Mouse (Mus musculus) heart, embryonic 16.5 days (tissue): ENCODE data around the gene Lce1a1. TPM values are rescaled to one million over a fixed set of nuclear protein-coding genes. Genes with fewer than 3 reads are reported as not detected.

ENCODE experiments used
- ATAC-seq: fragments of 200-750 bp; cut with Nextera tagmentation; replicated peaks from 2 replicates; pipeline ENCODE4 v1.8.0; 2017; ENCODE audit warnings: moderate number of reproducible peaks; ENCODE audit not compliant: insufficient read depth, low FRiP score; ENCODE audit errors: extremely low read depth
- H3K27ac ChIP-seq: fragments of 300-500 bp; sonication (generic); 2 replicates; pipeline ENCODE4 v1.5.1; 2014; ENCODE audit warnings: mild to moderate bottlenecking, low read length, control low read depth, moderate library complexity
- H3K27me3 ChIP-seq: fragments of 300-500 bp; sonication (generic); 2 replicates; pipeline ENCODE4 v1.6.1; 2014; ENCODE audit warnings: low read length, mixed read lengths; ENCODE audit not compliant: control insufficient read depth, insufficient read depth
- H3K36me3 ChIP-seq: fragments of 300-500 bp; sonication (generic); 2 replicates; pipeline ENCODE4 v1.6.1; 2014; ENCODE audit not compliant: control insufficient read depth, insufficient read depth
- H3K4me1 ChIP-seq: fragments of 300-500 bp; sonication (generic); 2 replicates; pipeline ENCODE4 v1.6.1; 2014; ENCODE audit warnings: low read length, mixed read lengths; ENCODE audit not compliant: control insufficient read depth, insufficient read depth
- H3K4me2 ChIP-seq: fragments of 300-500 bp; sonication (generic); 2 replicates; pipeline ENCODE4 v1.6.1; 2014; ENCODE audit warnings: low read depth, mild to moderate bottlenecking, control low read depth, low read length
- H3K4me3 ChIP-seq: fragments of 300-500 bp; sonication (generic); 2 replicates; pipeline ENCODE4 v1.5.1; 2014; ENCODE audit warnings: mild to moderate bottlenecking, control low read depth, low read length
- H3K9ac ChIP-seq: fragments of 300-500 bp; sonication (generic); 2 replicates; pipeline ENCODE4 v1.6.1; 2014; ENCODE audit warnings: low read length, control low read depth
- H3K9me3 ChIP-seq: fragments of 300-500 bp; sonication (generic); replicated peaks from 2 replicates; pipeline ENCODE4 v1.6.1; 2016; ENCODE audit warnings: low read length; ENCODE audit not compliant: control insufficient read depth
- WGBS: fragments of 180-500 bp; shearing (Covaris S2); extraction: QIAGEN DNeasy Blood & Tissue Kit; methylation state at CpG from one replicate; pipeline ENCODE4 v1.1.7; 2014; 5-methylcytosine and 5-hydroxymethylcytosine counted together
- polyA plus RNA-seq: library from polyadenylated mRNA; unstranded; fragments of >200 nt; fragmentation: Nextera tagmentation; extraction: Ambion mirVana; gene quantifications from 2 replicates; pipeline ENCODE4 v1.2.1, GENCODE M21; 2015

Gene Lce1a1
- polyA plus RNA-seq, 1 experiment from 2014 or later, result not detected

GRCm38 (mm10) chr3:92637745-92638652 is 10.1 kb downstream of the Lce1a1 start:
- H3K4me1 ChIP-seq, result no peaks in the 10 kb centered on the region
- no peak overlapping the region for H3K4me3 ChIP-seq
- H3K36me3 ChIP-seq, result no peaks in the 10 kb centered on the region
- no peak overlapping the region for H3K4me2 ChIP-seq
- no peaks in the 10 kb centered on the region for H3K9me3 ChIP-seq
- 57% methylated on average over 1 of the region's 1 CpGs for WGBS
- no peak overlapping the region for H3K27ac ChIP-seq
- H3K9ac ChIP-seq, result no peak overlapping the region
- ATAC-seq, result no peak
- no peaks in the 10 kb centered on the region for H3K27me3 ChIP-seq

- no peak within 1 kb of the TSS for H3K9ac ChIP-seq
- H3K4me3 ChIP-seq, result no peak within 1 kb of the TSS
- 63% methylated on average over 2 of the region's 2 CpGs for WGBS
- H3K27ac ChIP-seq, result no peak within 1 kb of the TSS
- no peak within 1 kb of the TSS for H3K4me2 ChIP-seq
- no peaks in the 10 kb centered on the region for H3K27me3 ChIP-seq
- H3K36me3 ChIP-seq, result no peaks in the 10 kb centered on the region
- H3K9me3 ChIP-seq, result no peaks in the 10 kb centered on the region
- H3K4me1 ChIP-seq, result no peaks in the 10 kb centered on the region
- ATAC-seq, result no peak
These were observed 26.5 kb downstream of the Lce1a1 start, which contains the start of gene Lce6a for GRCm38 (mm10) chr3:92621560-92621959. Gene Lce6a, minus strand, starts transcription at chr3:92621660.

- WGBS, result 32% methylated on average over 1 of the region's 1 CpGs
- ATAC-seq, result no peak
- Histone ChIP-seq H3K9me3 (no peaks in the 10 kb centered on the region), H3K27ac (no peak overlapping the region), H3K27me3 (no peaks in the 10 kb centered on the region), H3K4me1 (no peaks in the 10 kb centered on the region), H3K4me2 (no peak overlapping the region), H3K4me3 (no peak overlapping the region), H3K36me3 (no peaks in the 10 kb centered on the region), H3K9ac (no peak overlapping the region)
These were observed 38.3 kb downstream of the Lce1a1 start for GRCm38 (mm10) chr3:92609804-92610203.

- H3K4me1 ChIP-seq, result no peaks in the 10 kb centered on the region
- no peaks in the 10 kb centered on the region for H3K27me3 ChIP-seq
- no peaks in the 10 kb centered on the region for H3K9me3 ChIP-seq
- H3K36me3 ChIP-seq, result no peaks in the 10 kb centered on the region
- no peak within 1 kb of the TSS for H3K27ac ChIP-seq
- no peak within 1 kb of the TSS for H3K4me2 ChIP-seq
- H3K9ac ChIP-seq, result no peak within 1 kb of the TSS
- no peak within 1 kb of the TSS for H3K4me3 ChIP-seq
- ATAC-seq, result no peak
These were observed 40.7 kb downstream of the Lce1a1 start, which contains the start of gene 2210017I01Rik for GRCm38 (mm10) chr3:92607392-92607791. Gene 2210017I01Rik, minus strand, starts transcription at chr3:92607492.

GRCm38 (mm10) chr3:92602169-92602568 is 45.9 kb downstream of the Lce1a1 start:
- no peak overlapping the region for H3K4me2 ChIP-seq
- H3K9ac ChIP-seq, result no peak overlapping the region
- ATAC-seq, result no peak
- H3K36me3 ChIP-seq, result no peaks in the 10 kb centered on the region
- H3K4me1 ChIP-seq, result no peaks in the 10 kb centered on the region
- WGBS, result 37% methylated on average over 1 of the region's 1 CpGs
- H3K27ac ChIP-seq, result no peak overlapping the region
- H3K27me3 ChIP-seq, result no peaks in the 10 kb centered on the region
- H3K9me3 ChIP-seq, result no peaks in the 10 kb centered on the region
- H3K4me3 ChIP-seq, result no peak overlapping the region

- no peaks in the 10 kb centered on the region for H3K36me3 ChIP-seq
- no peak overlapping the region for H3K4me3 ChIP-seq
- WGBS, result 50% methylated on average over 1 of the region's 1 CpGs
- no peaks in the 10 kb centered on the region for H3K4me1 ChIP-seq
- no peak for ATAC-seq
- no peak overlapping the region for H3K9ac ChIP-seq
- H3K27ac ChIP-seq, result no peak overlapping the region
- H3K4me2 ChIP-seq, result no peak overlapping the region
- H3K9me3 ChIP-seq, result no peaks in the 10 kb centered on the region
- no peaks in the 10 kb centered on the region for H3K27me3 ChIP-seq
These were observed 47.7 kb downstream of the Lce1a1 start for GRCm38 (mm10) chr3:92600456-92600855.

GRCm38 (mm10) chr3:92599973-92600372 is 48.1 kb downstream of the Lce1a1 start:
- H3K9ac ChIP-seq, result no peak overlapping the region
- H3K4me3 ChIP-seq, result no peak overlapping the region
- ATAC-seq, result no peak
- no peaks in the 10 kb centered on the region for H3K36me3 ChIP-seq
- no peak overlapping the region for H3K27ac ChIP-seq
- H3K27me3 ChIP-seq, result no peaks in the 10 kb centered on the region
- H3K9me3 ChIP-seq, result no peaks in the 10 kb centered on the region
- H3K4me1 ChIP-seq, result no peaks in the 10 kb centered on the region
- H3K4me2 ChIP-seq, result no peak overlapping the region

- no peak overlapping the region for H3K4me3 ChIP-seq
- no peaks in the 10 kb centered on the region for H3K36me3 ChIP-seq
- H3K9ac ChIP-seq, result no peak overlapping the region
- no peaks in the 10 kb centered on the region for H3K9me3 ChIP-seq
- no peaks in the 10 kb centered on the region for H3K27me3 ChIP-seq
- ATAC-seq, result no peak
- H3K27ac ChIP-seq, result no peak overlapping the region
- H3K4me1 ChIP-seq, result no peaks in the 10 kb centered on the region
- 92% methylated on average over 2 of the region's 2 CpGs for WGBS
- no peak overlapping the region for H3K4me2 ChIP-seq
These were observed 49.7 kb downstream of the Lce1a1 start for GRCm38 (mm10) chr3:92598429-92598828.
